ENCODE assay signal across 8 mouse cellular contexts in genomic region chr1:25228381-25229244, GRCm38 (mm10).
DNase-seq lines count a peak whose midpoint lies in the region; ATAC-seq lines count a peak whose summit lies in the region.

No protein-coding gene starts in this region.

- peaks cover 15% of the 10 kb centered on the region for H3K4me1 ChIP-seq in hindbrain, embryonic 15.5 days (replicated peaks)

- peak overlapping the region; percentile 62 for H3K4me2 ChIP-seq in hindbrain, embryonic 15.5 days

- WGBS in hindbrain, embryonic 15.5 days = 2% methylated on average over 37 of the region's 37 CpGs

- H3K9ac ChIP-seq in hindbrain, embryonic 15.5 days = peak overlapping the region; percentile 68

- peak overlapping the region; percentile 94 for H3K27ac ChIP-seq in hindbrain, embryonic 15.5 days (replicated peaks)

- peak; percentile 86 for ATAC-seq in hindbrain, embryonic 15.5 days (ENCODE audit: low FRiP score, low read depth)

- no peaks in the 10 kb centered on the region for H3K27me3 ChIP-seq in hindbrain, embryonic 15.5 days

- peak; percentile 80 for DNase-seq in ZHBTc4 (ENCODE audit: low read depth, low spot score)
- peak; percentile 84 to 86 for DNase-seq in cerebellum, postnatal 25 days
- DNase-seq in frontal cortex, postnatal 36 days (ENCODE audit: low spot score in 2 of 2) = peak; percentile 77 to 78
- peak; percentile 70 for DNase-seq in layer of hippocampus, postnatal 25 days (ENCODE audit: extremely low spot score in 1 of 2, low spot score in 1 of 2)
- DNase-seq in lung, postnatal 10 days = peak; percentile 81
- peak; percentile 38 for DNase-seq in retina, postnatal 7 days (ENCODE audit: low read depth, low spot score)
- no peak for DNase-seq in MN1 (ENCODE audit: low spot score)

- no peaks in the 10 kb centered on the region for H3K36me3 ChIP-seq in hindbrain, embryonic 15.5 days

- H3K9me3 ChIP-seq in hindbrain, embryonic 15.5 days = no peaks in the 10 kb centered on the region

- H3K4me3 ChIP-seq in hindbrain, embryonic 15.5 days = peak overlapping the region; percentile 56
